Mouse (Mus musculus) lung, postnatal 0 days (tissue): ENCODE measurements around the gene Kcnh3.

Source experiments
- CTCF ChIP-seq: IDR thresholded peaks from 2 replicates; pipeline ENCODE4 v1.5.1; 2016; ENCODE audit warnings: antibody characterized with exemption, mild to moderate bottlenecking
- EP300 ChIP-seq: IDR thresholded peaks from 2 replicates; pipeline ENCODE4 v1.6.1; 2016; ENCODE audit warnings: antibody characterized with exemption, mild to moderate bottlenecking, control low read depth

DNA sequence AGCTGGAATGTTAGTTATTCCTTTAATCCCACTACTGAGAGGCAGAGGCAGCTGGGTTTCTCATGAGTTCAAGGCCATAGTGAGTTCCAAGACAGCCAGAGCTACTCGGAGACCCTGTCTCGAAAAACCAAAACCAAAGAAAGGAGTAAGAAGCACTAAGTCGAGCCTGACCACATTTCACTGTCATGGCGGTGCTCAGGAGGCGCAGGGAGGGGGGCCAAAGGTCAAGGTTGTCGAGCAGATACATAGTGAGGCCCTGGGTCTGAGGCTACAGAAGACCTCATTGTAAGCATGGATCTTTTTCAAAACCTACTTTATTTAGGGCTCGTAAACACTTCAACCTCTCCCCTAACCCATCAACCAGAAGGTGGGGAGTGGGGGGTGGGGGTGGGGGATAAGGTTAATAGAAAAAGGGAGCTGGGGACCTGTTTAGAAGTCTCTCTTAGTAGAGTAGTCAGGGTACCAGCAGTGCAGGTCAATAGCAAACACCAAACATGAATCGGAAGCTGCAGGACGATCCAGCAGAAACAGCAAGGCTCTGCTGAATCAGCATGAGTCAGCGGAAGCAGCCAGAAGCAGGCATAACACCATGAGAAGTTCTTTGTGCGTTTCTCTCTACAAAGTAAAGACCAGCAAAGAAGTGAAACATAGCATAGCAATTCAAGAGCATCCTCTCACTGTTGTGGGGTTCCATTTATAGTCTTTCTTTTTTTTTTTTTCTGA, 8.8 kb upstream of the Kcnh3 start:
- no peak for TF ChIP-seq EP300
- no peak for TF ChIP-seq CTCF
